Mouse (Mus musculus) liver, embryonic 14.5 days (tissue): ENCODE data around the gene Fat3. TPM values are rescaled to one million over a fixed set of nuclear protein-coding genes. Genes with fewer than 3 reads are reported as not detected.

ENCODE experiments used
- ATAC-seq: fragments of 200-750 bp; cut with Nextera tagmentation; 2 replicates; pipeline ENCODE4 v1.8.0; 2017; ENCODE audit warnings: moderate number of reproducible peaks, mild to moderate bottlenecking, moderate library complexity; ENCODE audit not compliant: insufficient read depth
- DNase-seq, 3 experiments: peaks; one replicate each; pipeline ENCODE4 v3.0.0-alpha.2; 2012 to 2013; ENCODE audit warnings: low read depth in 3 of 3, low spot score in 3 of 3
- H3K27ac ChIP-seq: fragments of 300-500 bp; sonication (generic); 2 replicates; pipeline ENCODE4 v1.5.1; 2014; ENCODE audit warnings: moderate library complexity, mild to moderate bottlenecking, control low read depth, inconsistent platforms
- H3K27me3 ChIP-seq: fragments of 300-500 bp; sonication (generic); 2 replicates; pipeline ENCODE4 v1.6.1; 2014; ENCODE audit warnings: mild to moderate bottlenecking, low read length, moderate library complexity; ENCODE audit not compliant: control insufficient read depth, insufficient read depth
- H3K36me3 ChIP-seq: fragments of 300-500 bp; sonication (generic); replicated peaks from 2 replicates; pipeline ENCODE4 v1.6.1; 2014; ENCODE audit warnings: low read depth; ENCODE audit not compliant: control insufficient read depth, insufficient read depth
- H3K4me1 ChIP-seq, 2 experiments: fragments of 200-500 bp in 1 of 2; fragments of 300-500 bp in 1 of 2; sonication (generic) in 1 of 2; replicated peaks; 2 replicates each; pipeline ENCODE4 v1.6.1; 2012 to 2014; ENCODE audit warnings: antibody characterized with exemption in 1 of 2, inconsistent platforms in 1 of 2, low read length in 1 of 2; ENCODE audit not compliant: control insufficient read depth in 2 of 2, insufficient read depth in 2 of 2
- H3K4me2 ChIP-seq: fragments of 300-500 bp; sonication (generic); 2 replicates; pipeline ENCODE4 v1.6.1; 2014; ENCODE audit warnings: low read depth, mild to moderate bottlenecking, control low read depth, moderate library complexity
- H3K4me3 ChIP-seq, 2 experiments: fragments of 200-500 bp in 1 of 2; fragments of 300-500 bp in 1 of 2; sonication (generic) in 1 of 2; 2 replicates each; pipeline ENCODE4 v1.5.1; 2012 to 2014; ENCODE audit warnings: low read depth in 2 of 2, low read length in 2 of 2, mild to moderate bottlenecking in 2 of 2, control low read depth in 1 of 2, inconsistent platforms in 1 of 2, moderate library complexity in 1 of 2; ENCODE audit not compliant: insufficient read depth in 1 of 2
- H3K9ac ChIP-seq: fragments of 300-500 bp; sonication (generic); replicated peaks from 2 replicates; pipeline ENCODE4 v1.6.1; 2014; ENCODE audit warnings: mild to moderate bottlenecking, control low read depth, moderate library complexity
- H3K9me3 ChIP-seq: fragments of 300-500 bp; sonication (generic); 2 replicates; pipeline ENCODE4 v1.6.1; 2016; ENCODE audit warnings: low read length, mixed read lengths; ENCODE audit not compliant: control insufficient read depth
- CTCF ChIP-seq: IDR thresholded peaks from 2 replicates; pipeline ENCODE4 v1.5.1; 2016; ENCODE audit warnings: antibody characterized with exemption, low read depth, control low read depth
- EP300 ChIP-seq: IDR thresholded peaks from 2 replicates; pipeline ENCODE4 v1.6.1; 2016; ENCODE audit warnings: antibody characterized with exemption, low read depth
- WGBS: fragments of 180-500 bp; shearing (Covaris S2); extraction: QIAGEN DNeasy Blood & Tissue Kit; methylation state at CpG from one replicate; pipeline ENCODE4 v1.1.7; 2014; ENCODE audit not compliant: insufficient replicate concordance; 5-methylcytosine and 5-hydroxymethylcytosine counted together
- polyA plus RNA-seq, 2 experiments: library from polyadenylated mRNA; depleted of rRNA in 1 of 2; stranded (reverse) in 1 of 2; unstranded in 1 of 2; fragments of >200 nt; fragmentation: Nextera tagmentation in 1 of 2; extraction: Ambion mirVana in 1 of 2; gene quantifications; 2 replicates each; pipeline versions ENCODE4 v1.2.1 to v1.2.3; 2012 to 2014

Fat3 gene
- polyA plus RNA-seq, 2 experiments = 0.06 TPM; not detected in 1

DNA sequence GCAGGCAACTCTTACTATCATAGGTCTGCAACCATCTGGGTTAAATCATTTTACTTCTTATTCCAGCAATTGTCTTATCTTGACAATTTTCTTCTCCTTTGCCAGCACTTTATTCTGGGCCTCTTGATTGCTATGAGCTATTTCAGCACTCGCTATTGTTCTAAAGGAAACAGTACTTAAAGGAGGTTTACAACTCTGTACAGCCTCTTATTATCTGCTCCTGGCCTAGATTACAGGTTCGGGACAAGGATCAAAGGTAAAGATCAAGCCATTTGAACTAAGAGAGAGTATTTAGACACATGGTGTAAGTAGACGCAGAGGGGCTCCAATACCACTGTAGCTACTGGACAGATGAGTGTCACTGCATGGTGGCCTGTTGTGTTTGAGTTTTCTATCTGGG lies 463.7 kb downstream of the Fat3 start:
- H3K27me3 ChIP-seq = no peaks in the 10 kb centered on the region
- TF ChIP-seq EP300 (no peak), CTCF (no peak)
- no peaks in the 10 kb centered on the region for H3K4me1 ChIP-seq
- DNase-seq (no peak), ATAC-seq (no peak)
- no peaks in the 10 kb centered on the region for H3K36me3 ChIP-seq
- H3K4me3 ChIP-seq = no peak overlapping the region
- 52% methylated on average over 3 of the region's 3 CpGs for WGBS
- no peak overlapping the region for H3K4me2 ChIP-seq
- H3K27ac ChIP-seq = no peak overlapping the region
- H3K9ac ChIP-seq = no peak overlapping the region
- H3K9me3 ChIP-seq = no peaks in the 10 kb centered on the region

DNA sequence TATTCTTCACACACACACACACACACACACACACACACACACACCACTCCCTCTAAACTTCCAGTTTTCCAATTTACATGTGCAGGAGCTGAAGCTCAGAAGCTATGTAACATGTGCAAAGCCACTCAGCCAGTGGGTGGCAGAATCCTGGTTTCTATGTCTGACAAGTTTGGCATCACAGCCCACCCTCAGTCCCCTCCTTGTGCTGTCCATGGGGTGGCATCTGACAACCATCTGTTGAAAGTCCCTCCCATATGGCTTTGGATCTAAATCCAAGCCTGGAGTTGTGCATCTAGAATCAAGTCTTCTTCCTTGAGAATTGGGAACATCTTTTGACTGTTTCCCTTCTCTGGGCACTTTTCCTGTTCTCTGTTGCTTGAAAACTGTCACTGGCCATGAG lies 464.7 kb downstream of the Fat3 start:
- H3K4me2 ChIP-seq = no peak overlapping the region
- no peak overlapping the region for H3K4me3 ChIP-seq
- ATAC-seq = no peak
- no peaks in the 10 kb centered on the region for H3K27me3 ChIP-seq
- no peaks in the 10 kb centered on the region for H3K36me3 ChIP-seq
- no peaks in the 10 kb centered on the region for H3K9me3 ChIP-seq
- H3K9ac ChIP-seq = no peak overlapping the region
- no peak for DNase-seq
- H3K4me1 ChIP-seq = no peaks in the 10 kb centered on the region
- H3K27ac ChIP-seq = no peak overlapping the region
- TF ChIP-seq CTCF = no peak
- TF ChIP-seq EP300 = no peak

DNA sequence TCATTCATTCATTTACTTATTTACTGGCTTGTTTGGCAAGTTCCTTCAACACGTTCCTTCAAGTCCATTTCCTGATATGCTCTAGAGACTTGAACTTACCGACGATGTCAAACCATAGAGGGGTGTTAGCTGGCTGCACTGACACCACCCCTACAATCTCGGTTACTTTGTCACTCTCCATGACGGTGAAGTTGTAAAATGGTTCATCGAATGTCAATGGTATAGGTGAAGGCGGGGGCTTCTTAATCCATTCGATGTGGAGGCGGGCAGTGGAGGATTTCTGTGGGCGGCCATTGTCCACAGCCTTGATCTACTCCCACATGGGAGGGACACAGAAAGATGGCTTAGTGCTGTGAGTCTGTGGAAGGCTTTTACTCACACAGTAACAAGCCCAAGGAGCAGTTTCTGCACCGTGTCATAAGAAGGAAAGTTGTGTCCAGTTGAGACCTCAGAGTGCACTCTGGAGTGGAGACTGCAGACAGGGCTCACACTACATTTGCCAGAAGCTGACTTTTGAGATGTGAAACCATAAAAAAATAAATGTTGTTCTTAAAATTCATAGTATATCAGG lies 471.3 kb downstream of the Fat3 start:
- no peak overlapping the region for H3K4me3 ChIP-seq
- WGBS = 67% methylated on average over 11 of the region's 11 CpGs
- DNase-seq (no peak), ATAC-seq (no peak)
- H3K36me3 ChIP-seq = no peaks in the 10 kb centered on the region
- no peak for TF ChIP-seq EP300
- no peak for TF ChIP-seq CTCF
- H3K9ac ChIP-seq = no peak overlapping the region
- no peaks in the 10 kb centered on the region for H3K27me3 ChIP-seq
- no peaks in the 10 kb centered on the region for H3K9me3 ChIP-seq
- no peaks in the 10 kb centered on the region for H3K4me1 ChIP-seq
- H3K27ac ChIP-seq = no peak overlapping the region
- no peak overlapping the region for H3K4me2 ChIP-seq

DNA sequence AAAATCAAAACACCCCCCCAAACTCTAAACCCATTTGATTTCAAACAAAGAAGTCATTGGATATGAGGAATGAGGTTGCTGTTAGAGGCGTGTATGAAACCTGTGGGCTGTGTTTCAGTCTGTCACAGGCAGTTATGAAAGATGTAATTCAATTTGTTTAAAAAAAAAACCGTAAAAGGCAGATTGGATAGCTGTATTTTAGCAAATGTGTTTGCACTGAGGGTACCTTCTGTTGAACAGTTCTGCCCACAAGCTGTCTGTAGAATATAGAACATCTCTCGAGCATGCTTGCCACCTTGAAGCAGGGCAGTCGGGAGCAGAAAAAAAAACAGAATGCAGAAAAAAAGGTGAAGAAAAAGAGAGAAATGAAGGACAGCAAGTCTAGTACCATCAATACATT lies 472.0 kb downstream of the Fat3 start:
- Histone ChIP-seq H3K27me3 (no peaks in the 10 kb centered on the region), H3K27ac (no peak overlapping the region), H3K9ac (no peak overlapping the region), H3K4me1 (no peaks in the 10 kb centered on the region), H3K4me2 (no peak overlapping the region), H3K4me3 (no peak overlapping the region), H3K36me3 (no peaks in the 10 kb centered on the region), H3K9me3 (no peaks in the 10 kb centered on the region)
- DNase-seq (no peak), ATAC-seq (no peak)
- TF ChIP-seq EP300 = no peak
- no peak for TF ChIP-seq CTCF
- 58% methylated on average over 4 of the region's 4 CpGs for WGBS

DNA sequence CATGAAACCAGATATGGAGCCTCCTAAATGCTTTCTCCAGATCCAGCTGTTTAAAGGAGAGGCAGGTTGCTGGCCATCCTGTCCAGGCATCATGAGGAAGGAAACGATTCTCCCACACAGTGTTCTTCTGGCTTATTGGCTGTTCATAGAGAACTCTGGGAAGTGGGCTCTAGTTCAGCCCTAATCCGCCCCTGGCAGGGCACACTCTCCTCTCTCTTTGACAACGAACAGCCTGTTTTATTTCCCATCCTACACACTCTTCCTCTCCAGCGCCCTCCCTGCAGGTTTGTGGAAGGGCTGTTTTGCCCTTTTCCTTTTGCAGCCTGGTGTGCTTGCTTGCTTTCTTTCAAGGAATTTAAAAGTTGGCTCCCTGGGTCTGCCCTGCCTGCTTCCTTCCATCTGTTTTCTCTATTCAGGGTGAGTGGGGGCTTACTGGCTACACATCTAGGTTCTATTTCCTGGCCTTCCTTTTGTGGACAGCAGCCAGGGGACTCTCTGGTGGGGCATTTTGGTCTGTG lies 472.6 kb downstream of the Fat3 start:
- TF ChIP-seq EP300 = no peak
- no peak for TF ChIP-seq CTCF
- H3K36me3 ChIP-seq = no peaks in the 10 kb centered on the region
- DNase-seq (no peak), ATAC-seq (no peak)
- no peak overlapping the region for H3K4me2 ChIP-seq
- H3K4me3 ChIP-seq = no peak overlapping the region
- H3K9me3 ChIP-seq = no peaks in the 10 kb centered on the region
- no peaks in the 10 kb centered on the region for H3K4me1 ChIP-seq
- WGBS = 38% methylated on average over 4 of the region's 4 CpGs
- no peak overlapping the region for H3K27ac ChIP-seq
- H3K27me3 ChIP-seq = no peaks in the 10 kb centered on the region
- H3K9ac ChIP-seq = no peak overlapping the region
